Mouse (Mus musculus) brain, embryonic 14.5 days (tissue): ENCODE results near the gene Gm47985.

Source experiments
- CTCF ChIP-seq: fragments of 200-500 bp; IDR thresholded peaks from 2 replicates; pipeline ENCODE4 v1.5.1; 2012; ENCODE audit warnings: inconsistent platforms, mild to moderate bottlenecking, moderate library complexity, borderline replicate concordance; ENCODE audit not compliant: insufficient read depth, insufficient read length; ENCODE audit errors: extremely low read depth
- POLR2A ChIP-seq: fragments of 200-500 bp; IDR thresholded peaks from 2 replicates; pipeline ENCODE4 v1.6.1; 2012; ENCODE audit warnings: mild to moderate bottlenecking, inconsistent platforms, borderline replicate concordance; ENCODE audit not compliant: poor library complexity, insufficient read depth, insufficient read length, severe bottlenecking; ENCODE audit errors: extremely low read depth

DNA sequence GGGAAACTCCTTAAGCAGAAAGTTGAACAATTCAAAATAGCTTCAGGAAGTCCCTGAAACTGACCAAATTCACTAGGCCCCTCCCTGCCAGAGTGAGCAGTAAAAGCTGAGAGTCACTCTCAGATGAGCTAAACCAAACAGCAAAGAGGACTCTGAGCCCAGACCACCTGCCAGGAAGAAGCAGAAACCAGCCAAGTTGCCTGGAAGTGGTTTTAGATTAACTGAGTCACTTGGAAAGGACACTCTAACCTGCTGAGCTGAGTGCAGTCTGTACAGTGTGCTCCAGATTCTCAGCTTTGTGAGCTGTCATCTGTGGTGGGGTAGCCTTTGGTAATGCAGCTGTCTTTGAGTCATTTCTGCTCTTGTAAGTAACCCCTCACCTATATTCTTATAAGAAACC is 34.5 kb upstream of the Gm47985 start:
- TF ChIP-seq CTCF (no peak), POLR2A (no peak)
